Mouse (Mus musculus): ENCODE data around the gene Apaf1. TPM values are rescaled to one million over a fixed set of nuclear protein-coding genes. Genes with fewer than 3 reads are reported as not detected.
A peak's percentile ranks its signal among the peaks of the same experiment; 100 is the strongest.

The Apaf1 gene
- polyA plus RNA-seq, 1 experiment from 2014 or later = 14.1 TPM

DNA sequence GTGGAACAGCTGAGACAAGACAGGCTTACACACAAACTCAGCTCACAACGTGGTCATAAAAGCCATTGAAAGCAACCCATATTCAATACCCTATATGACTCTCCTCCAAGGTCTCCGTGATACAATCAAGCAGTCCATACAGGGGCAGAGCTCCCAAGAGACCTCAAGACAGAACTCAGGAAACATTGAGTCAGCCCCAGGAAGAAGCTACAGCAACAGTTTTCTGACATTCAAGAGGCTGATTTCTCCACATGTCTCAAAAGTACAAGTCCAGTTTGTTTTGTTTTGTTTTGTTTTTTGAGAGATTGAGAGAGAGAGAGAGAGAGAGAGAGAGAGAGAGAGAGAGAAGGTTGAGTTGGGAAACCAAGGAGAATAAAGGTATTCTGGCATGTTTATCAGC lies 108.5 kb downstream of the Apaf1 start:
- no peaks in the 10 kb centered on the region for H3K9me3 ChIP-seq (replicated peaks; ENCODE audit: low read length)
- H3K27ac ChIP-seq = no peak overlapping the region
- H3K27me3 ChIP-seq (ENCODE audit: insufficient read depth, low read length) = peaks cover 8% of the 10 kb centered on the region
- no peak for ATAC-seq (replicated peaks; ENCODE audit: low FRiP score, low read depth)
- no peak overlapping the region for H3K4me2 ChIP-seq (ENCODE audit: low read length)
- 0 out of 2 replicates have a peak, but pooled peaks cover 10% of the 10 kb centered on the region for H3K4me1 ChIP-seq (replicated peaks; ENCODE audit: insufficient read depth, low read length)
- H3K9ac ChIP-seq (ENCODE audit: low read depth, low read length) = no peak overlapping the region
- no peaks in the 10 kb centered on the region for H3K36me3 ChIP-seq (ENCODE audit: insufficient read depth, low read length)
- H3K4me3 ChIP-seq (replicated peaks; ENCODE audit: low read depth, low read length) = no peak overlapping the region
- no peak for TF ChIP-seq CTCF (IDR thresholded peaks at IDR 0.05; ENCODE audit: low read depth)
- 61% methylated on average over 2 of the region's 2 CpGs for WGBS
- DNase-seq (ENCODE audit: low spot score) = no peak

DNA sequence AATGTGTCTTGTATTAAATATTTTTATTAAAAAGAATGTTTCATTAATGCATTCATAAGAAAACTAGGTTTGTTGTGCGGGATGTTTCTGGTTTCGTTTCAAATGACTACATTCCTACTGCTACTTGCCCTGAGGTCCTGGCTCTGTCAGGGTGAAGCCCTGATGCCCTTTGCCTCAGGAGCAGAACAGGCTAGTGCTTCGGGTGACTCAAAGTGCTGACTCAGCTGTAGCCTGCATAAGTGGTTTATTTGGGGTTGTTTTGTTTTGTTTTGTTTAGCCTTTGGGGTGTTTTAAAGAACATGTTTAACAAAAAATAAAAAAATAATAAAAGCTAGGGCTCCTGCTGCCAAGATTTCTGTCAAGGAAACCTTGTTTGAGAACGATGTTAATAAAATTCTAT lies 112.0 kb downstream of the Apaf1 start:
- H3K27me3 ChIP-seq (ENCODE audit: insufficient read depth, low read length) = peaks cover 13% of the 10 kb centered on the region
- 0 out of 2 replicates have a peak, but pooled peaks cover 10% of the 10 kb centered on the region for H3K4me1 ChIP-seq (replicated peaks; ENCODE audit: insufficient read depth, low read length)
- WGBS = 32% methylated on average over 4 of the region's 4 CpGs
- H3K9me3 ChIP-seq (replicated peaks; ENCODE audit: low read length) = no peaks in the 10 kb centered on the region
- DNase-seq (ENCODE audit: low spot score) (no peak), ATAC-seq (replicated peaks; ENCODE audit: low FRiP score, low read depth) (no peak)
- H3K9ac ChIP-seq (ENCODE audit: low read depth, low read length) = no peak overlapping the region
- H3K36me3 ChIP-seq (ENCODE audit: insufficient read depth, low read length) = no peaks in the 10 kb centered on the region
- no peak overlapping the region for H3K27ac ChIP-seq
- H3K4me2 ChIP-seq (ENCODE audit: low read length) = no peak overlapping the region
- TF ChIP-seq CTCF (IDR thresholded peaks at IDR 0.05; ENCODE audit: low read depth) = no peak
- H3K4me3 ChIP-seq (replicated peaks; ENCODE audit: low read depth, low read length) = no peak overlapping the region

DNA sequence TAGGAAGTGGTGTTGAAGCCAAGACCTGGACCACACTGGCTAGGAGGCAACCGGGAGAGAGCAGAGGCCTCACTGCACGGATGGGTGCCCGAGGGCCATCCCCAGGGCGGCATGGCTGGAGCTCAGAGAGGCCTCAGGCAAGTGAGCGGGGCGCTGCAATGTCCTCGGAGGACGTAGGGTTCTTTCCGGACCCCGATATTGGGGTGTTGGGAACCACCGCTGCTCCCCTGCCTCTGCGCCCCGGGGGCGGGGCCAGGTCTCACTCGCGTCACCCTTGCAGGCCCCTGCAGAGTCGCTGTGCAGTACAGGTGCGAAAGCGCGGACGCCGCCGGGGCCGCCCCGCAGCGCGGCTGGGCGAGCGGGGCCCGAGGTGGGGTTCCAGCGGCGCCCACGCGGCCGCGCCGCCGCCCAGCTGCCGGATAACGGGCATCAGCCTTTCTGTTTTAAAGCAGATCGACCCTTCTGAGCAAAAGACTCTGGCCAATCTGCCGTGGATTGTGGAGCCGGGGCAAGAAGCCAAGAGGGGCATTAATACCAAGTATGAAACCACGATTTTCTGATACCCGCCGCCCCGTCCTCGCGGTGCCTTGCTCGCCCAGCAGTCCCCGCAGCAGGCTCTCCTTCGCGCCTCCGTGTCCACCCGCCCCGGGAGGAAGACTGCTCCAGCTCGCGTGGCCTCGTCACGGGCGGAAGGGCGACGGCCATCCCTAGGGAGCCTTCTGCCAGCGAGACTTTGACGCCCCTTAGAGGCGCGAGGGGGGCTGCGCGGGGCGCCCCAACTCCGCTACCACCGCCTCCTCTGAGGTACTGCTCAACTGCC lies 113.0 kb downstream of the Apaf1 start:
- DNase-seq (ENCODE audit: low spot score) (no peak), ATAC-seq (replicated peaks; ENCODE audit: low FRiP score, low read depth) (0 out of 2 replicates have a peak, but pooled peaks have one; percentile 43)
- peaks cover 13% of the 10 kb centered on the region for H3K27me3 ChIP-seq (ENCODE audit: insufficient read depth, low read length)
- no peak for TF ChIP-seq CTCF (IDR thresholded peaks at IDR 0.05; ENCODE audit: low read depth)
- WGBS = 2% methylated on average over 66 of the region's 72 CpGs
- H3K9ac ChIP-seq (ENCODE audit: low read depth, low read length) = 0 out of 2 replicates have a peak overlapping the region, but pooled peaks have one; percentile 18
- H3K36me3 ChIP-seq (ENCODE audit: insufficient read depth, low read length) = no peaks in the 10 kb centered on the region
- peak overlapping the region; percentile 38 for H3K4me3 ChIP-seq (replicated peaks; ENCODE audit: low read depth, low read length)
- H3K9me3 ChIP-seq (replicated peaks; ENCODE audit: low read length) = no peaks in the 10 kb centered on the region
- H3K4me2 ChIP-seq (ENCODE audit: low read length) = peak overlapping the region; percentile 88
- no peak overlapping the region for H3K27ac ChIP-seq
- 0 out of 2 replicates have a peak, but pooled peaks cover 10% of the 10 kb centered on the region for H3K4me1 ChIP-seq (replicated peaks; ENCODE audit: insufficient read depth, low read length)

DNA sequence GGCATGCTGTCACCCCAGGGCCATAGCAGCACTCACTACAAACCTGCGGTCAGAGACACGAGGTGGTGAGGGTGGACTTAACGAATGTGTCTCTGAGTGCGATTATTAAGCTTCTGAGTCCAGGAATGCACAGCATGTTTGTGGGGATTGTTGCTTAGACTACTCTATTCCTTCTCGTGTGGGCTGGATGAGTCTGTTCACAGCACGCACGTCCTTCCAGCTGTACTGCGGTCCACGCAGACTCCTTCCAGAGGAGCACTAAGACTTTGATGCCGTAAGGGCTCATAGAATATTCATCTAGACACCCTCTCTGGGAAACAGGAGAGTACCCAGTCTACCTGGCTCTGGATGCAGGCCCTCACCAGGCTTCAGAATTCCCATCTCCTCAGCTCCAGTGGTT lies 114.3 kb downstream of the Apaf1 start:
- H3K27ac ChIP-seq = no peak overlapping the region
- no peaks in the 10 kb centered on the region for H3K9me3 ChIP-seq (replicated peaks; ENCODE audit: low read length)
- 91% methylated on average over 10 of the region's 10 CpGs for WGBS
- DNase-seq (ENCODE audit: low spot score) (no peak), ATAC-seq (replicated peaks; ENCODE audit: low FRiP score, low read depth) (no peak)
- no peak overlapping the region for H3K9ac ChIP-seq (ENCODE audit: low read depth, low read length)
- no peak overlapping the region for H3K4me3 ChIP-seq (replicated peaks; ENCODE audit: low read depth, low read length)
- H3K36me3 ChIP-seq (ENCODE audit: insufficient read depth, low read length) = no peaks in the 10 kb centered on the region
- 0 out of 2 replicates have a peak, but pooled peaks cover 10% of the 10 kb centered on the region for H3K4me1 ChIP-seq (replicated peaks; ENCODE audit: insufficient read depth, low read length)
- TF ChIP-seq CTCF (IDR thresholded peaks at IDR 0.05; ENCODE audit: low read depth) = no peak
- H3K27me3 ChIP-seq (ENCODE audit: insufficient read depth, low read length) = peaks cover 13% of the 10 kb centered on the region
- H3K4me2 ChIP-seq (ENCODE audit: low read length) = no peak overlapping the region

DNA sequence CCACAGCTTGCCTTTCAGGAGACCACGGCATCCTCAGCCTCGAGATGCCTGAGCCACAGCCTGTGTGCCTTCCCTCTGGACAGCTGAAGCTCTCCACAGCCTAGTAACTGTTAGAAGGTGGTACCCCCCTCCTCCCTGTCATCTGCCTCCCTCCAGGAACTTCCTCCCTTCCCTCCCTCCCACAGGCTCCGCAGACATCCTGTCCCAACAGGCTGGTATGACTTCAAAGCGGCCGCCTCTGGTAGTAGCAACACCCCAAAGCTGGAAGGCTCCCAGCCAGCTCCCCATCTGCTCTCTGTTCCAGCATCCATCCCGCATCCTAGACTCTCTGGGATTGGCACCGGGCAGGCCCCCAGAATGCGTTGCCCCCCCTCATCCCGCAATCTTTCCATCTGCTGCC lies 115.7 kb downstream of the Apaf1 start:
- ATAC-seq (replicated peaks; ENCODE audit: low FRiP score, low read depth) (no peak), DNase-seq (ENCODE audit: low spot score) (peak; percentile 22)
- H3K9me3 ChIP-seq (replicated peaks; ENCODE audit: low read length) = no peaks in the 10 kb centered on the region
- peaks cover 13% of the 10 kb centered on the region for H3K27me3 ChIP-seq (ENCODE audit: insufficient read depth, low read length)
- H3K36me3 ChIP-seq (ENCODE audit: insufficient read depth, low read length) = no peaks in the 10 kb centered on the region
- H3K4me3 ChIP-seq (replicated peaks; ENCODE audit: low read depth, low read length) = no peak overlapping the region
- no peak overlapping the region for H3K4me2 ChIP-seq (ENCODE audit: low read length)
- no peak overlapping the region for H3K9ac ChIP-seq (ENCODE audit: low read depth, low read length)
- no peak overlapping the region for H3K27ac ChIP-seq
- 17% methylated on average over 9 of the region's 9 CpGs for WGBS
- H3K4me1 ChIP-seq (replicated peaks; ENCODE audit: insufficient read depth, low read length) = 0 out of 2 replicates have a peak, but pooled peaks cover 10% of the 10 kb centered on the region
- no peak for TF ChIP-seq CTCF (IDR thresholded peaks at IDR 0.05; ENCODE audit: low read depth)

DNA sequence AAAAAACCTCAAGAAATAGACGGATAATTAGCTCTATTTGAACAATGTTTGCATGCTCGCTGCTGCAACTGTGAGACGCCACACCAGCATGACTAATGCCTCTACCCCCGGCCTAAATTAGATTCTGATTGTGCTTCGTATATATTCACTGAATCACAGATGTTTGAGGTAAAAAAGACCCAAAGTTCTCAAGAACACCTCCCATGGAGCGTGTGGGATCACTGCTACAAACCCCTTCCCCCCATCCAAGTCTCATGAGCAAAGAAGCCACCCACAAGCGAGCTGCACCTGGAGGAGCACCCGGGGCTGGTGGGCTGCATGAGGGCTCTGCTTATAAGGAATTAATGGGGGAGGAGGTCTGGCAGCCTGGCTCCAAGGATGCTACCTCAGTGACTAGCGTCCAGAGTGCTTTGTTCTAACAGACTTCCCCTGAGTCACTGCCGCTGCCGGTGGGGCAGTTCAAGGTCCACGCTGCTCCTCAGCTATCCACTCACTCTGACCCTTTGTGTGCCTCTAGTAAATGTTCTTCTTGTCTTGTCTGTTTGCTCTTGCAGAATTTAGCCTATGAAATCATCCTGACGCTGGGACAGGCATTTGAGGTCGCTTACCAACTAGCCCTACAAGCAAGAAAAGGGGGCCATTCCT lies 116.8 kb downstream of the Apaf1 start:
- no peaks in the 10 kb centered on the region for H3K9me3 ChIP-seq (replicated peaks; ENCODE audit: low read length)
- H3K4me3 ChIP-seq (replicated peaks; ENCODE audit: low read depth, low read length) = no peak overlapping the region
- no peak overlapping the region for H3K4me2 ChIP-seq (ENCODE audit: low read length)
- 62% methylated on average over 14 of the region's 14 CpGs for WGBS
- no peak for TF ChIP-seq CTCF (IDR thresholded peaks at IDR 0.05; ENCODE audit: low read depth)
- 0 out of 2 replicates have a peak, but pooled peaks cover 10% of the 10 kb centered on the region for H3K4me1 ChIP-seq (replicated peaks; ENCODE audit: insufficient read depth, low read length)
- no peak for DNase-seq (ENCODE audit: low spot score)
- no peak overlapping the region for H3K27ac ChIP-seq
- H3K9ac ChIP-seq (ENCODE audit: low read depth, low read length) = no peak overlapping the region
- H3K27me3 ChIP-seq (ENCODE audit: insufficient read depth, low read length) = peaks cover 13% of the 10 kb centered on the region
- H3K36me3 ChIP-seq (ENCODE audit: insufficient read depth, low read length) = no peaks in the 10 kb centered on the region
- ATAC-seq (replicated peaks; ENCODE audit: low FRiP score, low read depth) = no peak
